Comparison of ENCODE assay signal across 10 mouse cellular contexts in the genomic region with DNA sequence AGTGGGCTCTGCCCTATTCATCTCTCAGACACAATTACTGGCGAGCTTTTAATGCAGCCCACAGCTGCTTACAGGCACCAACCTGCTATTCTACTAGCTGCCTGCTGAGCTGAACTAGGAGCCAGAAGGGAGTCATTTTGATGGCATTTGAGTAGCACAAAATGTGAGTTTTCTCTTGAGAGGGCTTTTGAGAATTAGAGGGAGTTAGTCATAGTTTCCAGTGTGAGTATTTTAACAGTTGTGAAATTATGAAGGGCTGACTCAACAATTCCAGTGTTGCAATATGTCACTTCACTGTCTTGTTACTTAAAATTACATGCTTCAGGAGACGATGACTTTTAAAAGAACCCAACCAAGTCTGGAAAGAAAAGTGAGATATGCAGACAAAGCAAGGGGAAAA. TPM values are rescaled to one million over a fixed set of nuclear protein-coding genes. Genes with fewer than 3 reads are reported as not detected.
DNase-seq lines count a peak whose midpoint lies in the region; ATAC-seq and TF ChIP-seq lines count a peak whose summit lies in the region.
"Had no signal": no experiment of that assay in that cellular context is flagged by ENCODE, and none has a peak within 500 bp of the region (broad histone marks: within the 10 kb centered on the region; RNA-seq: fewer than 3 reads in every experiment).

No protein-coding gene starts in this region.

- H3K4me3 ChIP-seq in liver, embryonic 14.5 days (ENCODE audit: insufficient read depth in 1 of 2, low read depth in 2 of 2, low read length in 2 of 2) = no peak overlapping the region
- no peak overlapping the region for H3K4me3 ChIP-seq in liver, embryonic 11.5 days (ENCODE audit: low read depth, low read length)
- no peak overlapping the region for H3K4me3 ChIP-seq in embryonic fibroblast, embryonic 13.5 days (ENCODE audit: insufficient read depth, low read length)
- no peak overlapping the region for H3K4me3 ChIP-seq in hindbrain, embryonic 13.5 days
- H3K4me3 ChIP-seq: midbrain, embryonic 12.5 days had no signal

- ATAC-seq in frontal cortex, adult (ENCODE audit: low TSS enrichment) = peak; percentile 94
- no peak for ATAC-seq in liver, embryonic 14.5 days (ENCODE audit: insufficient read depth)
- no peak for ATAC-seq in liver, embryonic 11.5 days (replicated peaks; ENCODE audit: low FRiP score)
- ATAC-seq in monocyte, adult 5-6 weeks (replicated peaks; ENCODE audit: insufficient number of reproducible peaks, low FRiP score, low TSS enrichment, poor library complexity, severe bottlenecking) = 0 out of 2 replicates have a peak, but pooled peaks have one; percentile 22
- no peak for ATAC-seq in hindbrain, embryonic 13.5 days (ENCODE audit: low FRiP score)

- no peak overlapping the region for H3K4me2 ChIP-seq in liver, embryonic 14.5 days (ENCODE audit: low read depth)
- no peak overlapping the region for H3K4me2 ChIP-seq in liver, embryonic 11.5 days
- no peak overlapping the region for H3K4me2 ChIP-seq in hindbrain, embryonic 13.5 days
- H3K4me2 ChIP-seq: midbrain, embryonic 12.5 days had no signal

- H3K36me3 ChIP-seq in liver, embryonic 14.5 days (replicated peaks; ENCODE audit: control insufficient read depth, insufficient read depth, low read depth) = no peaks in the 10 kb centered on the region
- no peaks in the 10 kb centered on the region for H3K36me3 ChIP-seq in liver, embryonic 11.5 days (ENCODE audit: control insufficient read depth, insufficient read depth, low read length)
- H3K36me3 ChIP-seq in hindbrain, embryonic 13.5 days = no peaks in the 10 kb centered on the region
- H3K36me3 ChIP-seq: midbrain, embryonic 12.5 days had no signal

- DNase-seq in frontal cortex, postnatal 14 days (ENCODE audit: low spot score in 2 of 2) = no peak
- peak in 1 of 3 experiments; percentile 30 for DNase-seq in liver, embryonic 14.5 days (ENCODE audit: low read depth in 3 of 3, low spot score in 3 of 3)
- DNase-seq in liver, embryonic 11.5 days (ENCODE audit: low spot score) = no peak
- DNase-seq in adrenal gland, postnatal 25 days = no peak
- DNase-seq: right cerebral cortex, postnatal 25 days had no signal

- H3K9ac ChIP-seq in liver, embryonic 14.5 days (replicated peaks) = no peak overlapping the region
- no peak overlapping the region for H3K9ac ChIP-seq in liver, embryonic 11.5 days (ENCODE audit: low read depth, low read length)
- no peak overlapping the region for H3K9ac ChIP-seq in hindbrain, embryonic 13.5 days
- H3K9ac ChIP-seq: midbrain, embryonic 12.5 days had no signal

- no peak for TF ChIP-seq POLR2A in embryonic fibroblast, embryonic 13.5 days (IDR thresholded peaks at IDR 0.05; ENCODE audit: low read depth, low read length)

- no peak overlapping the region for H3K27ac ChIP-seq in liver, embryonic 14.5 days
- H3K27ac ChIP-seq in liver, embryonic 11.5 days (ENCODE audit: low read depth, low read length) = no peak overlapping the region
- H3K27ac ChIP-seq in embryonic fibroblast, embryonic 13.5 days (ENCODE audit: insufficient read depth, low read length) = peak overlapping the region; percentile 59
- H3K27ac ChIP-seq in hindbrain, embryonic 13.5 days = no peak overlapping the region
- H3K27ac ChIP-seq: midbrain, embryonic 12.5 days had no signal

- H3K4me1 ChIP-seq in liver, embryonic 14.5 days (replicated peaks; ENCODE audit: control insufficient read depth in 2 of 2, insufficient read depth in 2 of 2, low read length in 1 of 2) = no peaks in the 10 kb centered on the region
- no peaks in the 10 kb centered on the region for H3K4me1 ChIP-seq in liver, embryonic 11.5 days (replicated peaks; ENCODE audit: control insufficient read depth, insufficient read depth, low read length)
- H3K4me1 ChIP-seq in embryonic fibroblast, embryonic 13.5 days (ENCODE audit: control insufficient read depth, insufficient read depth, low read length) = no peaks in the 10 kb centered on the region; the same call in 1 of the 2 replicates
- no peaks in the 10 kb centered on the region for H3K4me1 ChIP-seq in hindbrain, embryonic 13.5 days (replicated peaks)

- TF ChIP-seq CTCF in liver, embryonic 14.5 days (IDR thresholded peaks at IDR 0.05; ENCODE audit: low read depth) = no peak
- TF ChIP-seq CTCF in embryonic fibroblast, embryonic 13.5 days (IDR thresholded peaks at IDR 0.05; ENCODE audit: borderline replicate concordance, insufficient read depth, low read length) = no peak

- peak; percentile 14; the same call in 1 of the 2 replicates for TF ChIP-seq EP300 in liver, embryonic 14.5 days (IDR thresholded peaks at IDR 0.05; ENCODE audit: low read depth)

- no peaks in the 10 kb centered on the region for H3K9me3 ChIP-seq in liver, embryonic 14.5 days (ENCODE audit: control insufficient read depth, low read length)
- H3K9me3 ChIP-seq in liver, embryonic 11.5 days (ENCODE audit: control insufficient read depth, low read length) = no peaks in the 10 kb centered on the region
- peaks cover 7% of the 10 kb centered on the region; the same call in 1 of the 2 replicates for H3K9me3 ChIP-seq in hindbrain, embryonic 13.5 days
- H3K9me3 ChIP-seq: midbrain, embryonic 12.5 days had no signal

- 34% methylated on average over 2 of the region's 2 CpGs for WGBS in liver, embryonic 14.5 days (ENCODE audit: insufficient replicate concordance)
- 70% methylated on average over 2 of the region's 2 CpGs for WGBS in liver, embryonic 11.5 days
- WGBS in hindbrain, embryonic 13.5 days = 48% methylated on average over 2 of the region's 2 CpGs

- no peaks in the 10 kb centered on the region for H3K27me3 ChIP-seq in liver, embryonic 14.5 days (ENCODE audit: control insufficient read depth, insufficient read depth, low read length)
- H3K27me3 ChIP-seq in liver, embryonic 11.5 days (replicated peaks; ENCODE audit: control insufficient read depth, insufficient read depth, low read length) = no peaks in the 10 kb centered on the region
- H3K27me3 ChIP-seq in hindbrain, embryonic 13.5 days = no peaks in the 10 kb centered on the region
- H3K27me3 ChIP-seq: midbrain, embryonic 12.5 days had no signal

RNA-seq across cellular contexts. Expression of a gene that starts 54.4 kb away (rescaled TPM):
- polyA plus RNA-seq in liver, embryonic 14.5 days (2012; rRNA removed) = 7.0 and 7.1 TPM in 2 replicates
- polyA plus RNA-seq in liver, embryonic 14.5 days (2014; fragmentation: Nextera tagmentation; extraction: Ambion mirVana) = 13.6 and 14.1 TPM in 2 replicates
- polyA plus RNA-seq in liver, embryonic 11.5 days (2014; fragmentation: Nextera tagmentation; extraction: Ambion mirVana) = 8.3 and 9.4 TPM in 2 replicates
- polyA plus RNA-seq in embryonic fibroblast, embryonic 13.5 days (2011; ENCODE audit: insufficient read length, low read depth, missing spikeins) = 0.93 TPM in 1 of 2 replicates, not detected in the other
- total RNA-seq in monocyte, adult 5-6 weeks (2017) = 105 to 172 TPM (median 135 TPM) in 3 replicates
- total RNA-seq in adrenal gland, postnatal 25 days (2021) = 1.8 and 2.7 TPM in 2 replicates
- polyA plus RNA-seq in hindbrain, embryonic 13.5 days (2015; fragmentation: Nextera tagmentation; extraction: Ambion mirVana) = 10.3 and 12.0 TPM in 2 replicates

Comparison
In these comparisons a context has a peak if more than half of its experiments do, and no peak if none do; other contexts are left out.
1. ATAC-seq: peak in frontal cortex, adult (single experiment) and monocyte, adult 5-6 weeks (single experiment); none in liver, embryonic 14.5 days (single experiment), liver, embryonic 11.5 days (single experiment) and hindbrain, embryonic 13.5 days (single experiment).